Mouse (Mus musculus) limb, embryonic 10.5 days (tissue): Measurements from ENCODE around the gene Mpeg1. TPM values are rescaled to one million over a fixed set of nuclear protein-coding genes. Genes with fewer than 3 reads are reported as not detected.
A peak's percentile ranks its signal among the peaks of the same experiment; 100 is the strongest.

Source experiments
- DNase-seq: peaks from one replicate; pipeline ENCODE4 v3.0.0-alpha.2; 2017; ENCODE audit warnings: low spot score
- H3K27ac ChIP-seq: fragments of 300-500 bp; sonication (generic); 2 replicates; pipeline ENCODE4 v1.5.1; 2016; ENCODE audit warnings: mild to moderate bottlenecking
- H3K27me3 ChIP-seq: fragments of 300-500 bp; sonication (generic); 2 replicates; pipeline ENCODE4 v1.6.1; 2016; ENCODE audit warnings: low read depth, mild to moderate bottlenecking; ENCODE audit not compliant: poor library complexity, severe bottlenecking
- H3K36me3 ChIP-seq: fragments of 300-500 bp; sonication (generic); 2 replicates; pipeline ENCODE4 v1.6.1; 2016; ENCODE audit warnings: mild to moderate bottlenecking, moderate library complexity
- H3K4me1 ChIP-seq: fragments of 300-500 bp; sonication (generic); 2 replicates; pipeline ENCODE4 v1.6.1; 2016
- H3K4me3 ChIP-seq: fragments of 300-500 bp; sonication (generic); 2 replicates; pipeline ENCODE4 v1.5.1; 2016; ENCODE audit warnings: mild to moderate bottlenecking, moderate library complexity
- H3K9me3 ChIP-seq: fragments of 300-500 bp; sonication (generic); replicated peaks from 2 replicates; pipeline ENCODE4 v1.6.1; 2016; ENCODE audit warnings: mild to moderate bottlenecking
- WGBS: fragments of 180-500 bp; shearing (Covaris S2); methylation state at CpG from one replicate; pipeline ENCODE4 v1.1.7; 2016; 5-methylcytosine and 5-hydroxymethylcytosine counted together
- polyA plus RNA-seq: library from polyadenylated mRNA; unstranded; fragments of >200 nt; fragmentation: Nextera tagmentation; extraction: Ambion mirVana; gene quantifications from 2 replicates; pipeline ENCODE4 v1.2.1, GENCODE M21; 2016

Gene Mpeg1
- polyA plus RNA-seq, 1 experiment from 2014 or later = 0.08 TPM

DNA sequence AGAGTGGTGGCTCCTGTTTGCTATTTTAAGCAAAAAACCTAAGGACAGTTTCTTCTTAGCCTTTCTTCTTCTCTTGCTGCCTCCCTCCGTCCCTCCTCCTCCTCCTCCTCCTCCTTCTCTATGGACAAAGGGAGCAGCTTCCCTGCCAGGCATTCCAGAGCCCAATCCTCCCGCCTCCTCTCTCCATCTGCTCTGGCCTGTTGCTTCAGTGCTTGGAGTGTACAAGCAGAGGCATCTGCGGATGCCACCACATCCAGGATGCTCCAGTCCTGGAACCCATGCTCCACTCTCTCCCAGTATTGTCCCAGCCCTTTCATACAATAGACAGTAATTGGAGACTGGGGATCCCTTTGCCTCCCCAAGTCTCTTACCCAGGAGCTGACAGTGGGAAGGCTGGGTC is 39.5 kb downstream of the Mpeg1 start:
- DNase-seq = no peak
- Histone ChIP-seq H3K4me1 (peaks cover 12% of the 10 kb centered on the region), H3K27ac (no peak overlapping the region), H3K36me3 (no peaks in the 10 kb centered on the region), H3K9me3 (no peaks in the 10 kb centered on the region), H3K4me3 (peak overlapping the region; percentile 70; the same call in 1 of the 2 replicates), H3K27me3 (peaks cover 22% of the 10 kb centered on the region)
- WGBS = 10% methylated on average over 3 of the region's 3 CpGs

DNA sequence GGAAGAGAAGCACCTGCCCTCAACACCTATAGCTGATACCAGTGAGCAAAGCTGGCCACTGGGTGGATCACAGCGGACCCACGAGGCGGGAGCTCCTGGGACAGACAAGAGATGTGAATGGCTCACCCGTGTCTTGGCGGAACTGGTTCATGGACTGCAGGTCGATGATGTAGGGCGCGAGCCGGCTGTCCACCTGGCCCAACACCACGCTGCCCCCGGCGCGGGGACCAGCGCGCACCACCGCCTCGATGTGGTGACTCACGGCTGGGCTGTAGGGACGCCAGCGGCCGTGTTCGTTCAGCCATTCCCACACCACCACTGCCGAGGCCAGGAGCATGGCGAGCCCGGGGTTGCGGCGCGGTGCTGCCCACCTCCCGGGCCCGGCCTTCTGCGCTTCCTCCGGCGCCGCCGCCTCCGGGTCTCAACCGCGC is 40.3 kb downstream of the Mpeg1 start:
- Histone ChIP-seq H3K27ac (peak overlapping the region; percentile 82), H3K27me3 (peaks cover 22% of the 10 kb centered on the region), H3K9me3 (no peaks in the 10 kb centered on the region), H3K36me3 (no peaks in the 10 kb centered on the region), H3K4me1 (peaks cover 12% of the 10 kb centered on the region), H3K4me3 (peak overlapping the region; percentile 70)
- no peak for DNase-seq
- under 1% methylated on average over 38 of the region's 38 CpGs for WGBS

DNA sequence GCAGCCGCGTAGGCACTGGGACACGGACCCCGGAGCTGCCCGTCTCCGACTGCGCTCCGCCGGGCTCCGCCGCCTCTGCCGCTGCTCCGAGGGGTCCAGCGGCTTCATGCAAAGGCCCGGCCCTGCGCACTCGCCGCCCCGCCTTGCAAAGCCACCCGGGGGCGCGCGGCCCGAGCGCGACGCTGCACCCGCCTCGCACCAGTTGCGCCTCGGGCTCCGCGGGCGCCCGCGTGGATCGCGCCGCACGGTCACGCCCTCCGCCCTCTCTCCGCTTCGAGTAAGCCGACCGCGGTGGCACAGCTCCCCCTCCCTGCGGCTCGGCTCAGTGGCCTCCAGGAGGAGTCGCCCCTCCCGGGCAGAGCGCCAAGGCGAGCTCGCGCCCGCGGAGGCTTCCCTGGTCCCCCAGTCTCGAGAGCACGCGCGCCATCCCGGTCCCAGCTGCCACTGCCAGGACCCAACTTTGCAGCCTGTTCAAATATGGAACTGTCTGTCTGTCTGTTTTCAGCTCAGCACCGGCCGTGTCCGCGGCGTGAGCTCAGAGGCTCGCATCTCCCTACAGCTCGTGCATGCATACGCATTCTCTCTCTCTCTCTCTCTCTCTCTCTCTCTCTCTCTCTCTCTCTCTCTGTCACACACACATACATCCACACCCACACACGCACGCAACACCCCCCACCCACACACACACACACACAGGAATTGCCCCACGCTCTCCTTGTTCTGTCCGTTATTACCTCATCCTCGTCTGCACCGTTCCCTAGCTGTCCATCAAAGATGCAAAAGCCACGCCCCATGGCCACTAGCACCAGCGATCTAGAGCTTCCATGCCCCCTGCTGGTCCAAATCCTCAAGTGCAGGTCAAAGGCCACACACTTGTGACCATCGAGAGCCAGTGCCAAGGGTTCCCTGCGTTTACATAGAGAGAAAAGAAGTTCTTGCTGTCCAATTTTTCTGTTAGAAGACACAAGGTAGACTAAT is 41.1 kb downstream of the Mpeg1 start, which contains the start of gene Dtx4:
Gene Dtx4, minus strand, starts transcription at position 85 of the 978 bp plus-strand sequence.
- Histone ChIP-seq H3K4me1 (peaks cover 12% of the 10 kb centered on the region), H3K27ac (peak within 1 kb of the TSS; percentile 82), H3K27me3 (peaks cover 22% of the 10 kb centered on the region), H3K4me3 (peak within 1 kb of the TSS; percentile 70), H3K36me3 (no peaks in the 10 kb centered on the region), H3K9me3 (no peaks in the 10 kb centered on the region)
- DNase-seq = peak; percentile 90
- under 1% methylated on average over 77 of the region's 80 CpGs for WGBS

DNA sequence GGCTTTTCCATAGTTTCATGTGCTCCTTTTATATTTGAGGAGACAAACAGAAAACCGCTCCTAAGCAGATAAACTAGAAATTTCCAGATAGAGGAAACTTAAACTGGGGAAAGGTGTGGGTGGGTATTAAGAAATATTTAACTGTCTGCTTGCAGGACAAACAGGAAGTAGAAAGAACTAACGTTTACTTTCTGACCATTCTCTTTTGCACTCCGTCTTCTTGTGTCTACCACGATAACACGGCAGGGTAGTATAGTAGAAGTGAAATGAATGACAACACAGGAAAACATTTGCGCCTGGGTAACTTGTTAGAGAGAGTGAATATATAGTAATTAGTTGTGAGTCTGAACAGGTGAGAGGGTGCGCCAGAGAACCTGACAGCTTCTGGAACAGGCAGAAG is 42.2 kb downstream of the Mpeg1 start:
- H3K4me1 ChIP-seq = peaks cover 12% of the 10 kb centered on the region
- no peak overlapping the region for H3K27ac ChIP-seq
- peaks cover 22% of the 10 kb centered on the region for H3K27me3 ChIP-seq
- no peaks in the 10 kb centered on the region for H3K9me3 ChIP-seq
- DNase-seq = no peak
- no peaks in the 10 kb centered on the region for H3K36me3 ChIP-seq
- H3K4me3 ChIP-seq = no peak overlapping the region
- WGBS = 89% methylated on average over 7 of the region's 7 CpGs

DNA sequence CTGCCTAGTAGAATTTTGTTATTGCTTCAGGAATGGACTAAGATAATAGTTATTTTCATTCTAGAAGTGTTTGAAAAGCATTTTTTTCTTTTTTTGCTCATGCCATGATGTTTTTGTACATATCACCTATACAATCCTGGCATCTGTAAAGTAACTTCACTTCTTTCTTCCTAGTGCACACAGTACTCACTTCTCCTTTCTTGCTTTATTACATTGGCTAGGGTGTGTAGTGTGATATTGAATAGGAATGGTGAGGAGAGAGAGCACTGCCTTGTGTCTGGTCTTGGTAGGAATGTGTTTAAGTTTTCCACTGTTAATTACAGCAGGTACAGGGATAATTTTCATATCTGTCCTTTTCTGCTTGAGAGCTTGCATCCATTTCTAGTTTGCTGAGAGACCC is 54.0 kb downstream of the Mpeg1 start:
- Histone ChIP-seq H3K4me1 (no peaks in the 10 kb centered on the region), H3K27ac (no peak overlapping the region), H3K4me3 (no peak overlapping the region), H3K27me3 (0 out of 2 replicates have a peak, but pooled peaks cover 4% of the 10 kb centered on the region), H3K9me3 (no peaks in the 10 kb centered on the region), H3K36me3 (no peaks in the 10 kb centered on the region)
- DNase-seq = no peak

Other genes with a start within 250 kb of the Mpeg1 start
- gene Olfr1432, start 228.2 kb upstream of the Mpeg1 start, polyA plus RNA-seq = not detected in 2 replicates
- not detected in 2 replicates for gene Olfr262, start 219.1 kb upstream of the Mpeg1 start, polyA plus RNA-seq
- not detected in 2 replicates for gene Olfr235, start 199.7 kb upstream of the Mpeg1 start, polyA plus RNA-seq
- gene Olfr1434, start 180.9 kb upstream of the Mpeg1 start, polyA plus RNA-seq = not detected in 2 replicates
- gene Olfr1436, start 161.6 kb upstream of the Mpeg1 start, polyA plus RNA-seq = not detected in 2 replicates
- not detected in 2 replicates for gene Olfr1437, start 135.7 kb upstream of the Mpeg1 start, polyA plus RNA-seq
- gene Olfr1438-ps1, start 124.9 kb upstream of the Mpeg1 start, polyA plus RNA-seq = not detected in 2 replicates
- not detected in 2 replicates for gene Olfr1440, start 73.5 kb upstream of the Mpeg1 start, polyA plus RNA-seq
- not detected in 2 replicates for gene Olfr1441, start 43.3 kb upstream of the Mpeg1 start, polyA plus RNA-seq
- not detected in 2 replicates for gene Pfpl, start 32.9 kb upstream of the Mpeg1 start, polyA plus RNA-seq
- 1.8 and 2.3 TPM in 2 replicates for gene Dtx4, start 40.7 kb downstream of the Mpeg1 start, polyA plus RNA-seq
- gene Fam111a, start 85.0 kb downstream of the Mpeg1 start, polyA plus RNA-seq = 11.5 and 15.4 TPM in 2 replicates
- gene Gm4952, start 139.2 kb downstream of the Mpeg1 start, polyA plus RNA-seq = not detected in 2 replicates
- gene Glyat, start 172.5 kb downstream of the Mpeg1 start, polyA plus RNA-seq = not detected in 2 replicates
- gene Olfr1442, start 209.7 kb downstream of the Mpeg1 start, polyA plus RNA-seq = not detected in 2 replicates
- not detected in 2 replicates for gene Olfr1443, start 217.3 kb downstream of the Mpeg1 start, polyA plus RNA-seq
- not detected in 2 replicates for gene Keg1, start 235.0 kb downstream of the Mpeg1 start, polyA plus RNA-seq